Mouse (Mus musculus): ENCODE results near the gene Dpm2. TPM values are rescaled to one million over a fixed set of nuclear protein-coding genes. Genes with fewer than 3 reads are reported as not detected.

Gene Dpm2
- polyA plus RNA-seq, 1 experiment from 2014 or later = 111 TPM

- no peaks in the 10 kb centered on the region for H3K9me3 ChIP-seq
- peaks cover 36% of the 10 kb centered on the region for H3K36me3 ChIP-seq (replicated peaks)
- H3K27ac ChIP-seq (replicated peaks) = no peak overlapping the region
- peaks cover 9% of the 10 kb centered on the region for H3K27me3 ChIP-seq (replicated peaks; ENCODE audit: low read depth, poor library complexity, severe bottlenecking)
- WGBS = 70% methylated on average over 6 of the region's 6 CpGs
- H3K4me1 ChIP-seq = peaks cover 39% of the 10 kb centered on the region
- H3K4me3 ChIP-seq = no peak overlapping the region
- DNase-seq (ENCODE audit: low spot score) = no peak
Observed at GRCm38 (mm10) chr2:32591249-32591648, 20.6 kb downstream of the Dpm2 start.

GRCm38 (mm10) chr2:32596725-32597124, 26.1 kb downstream of the Dpm2 start:
- no peak for DNase-seq (ENCODE audit: low spot score)
- 95% methylated on average over 13 of the region's 13 CpGs for WGBS
- H3K4me3 ChIP-seq = no peak overlapping the region
- H3K27me3 ChIP-seq (replicated peaks; ENCODE audit: low read depth, poor library complexity, severe bottlenecking) = no peaks in the 10 kb centered on the region
- no peaks in the 10 kb centered on the region for H3K9me3 ChIP-seq
- H3K36me3 ChIP-seq (replicated peaks) = peaks cover 43% of the 10 kb centered on the region
- H3K27ac ChIP-seq (replicated peaks) = no peak overlapping the region
- peaks cover 9% of the 10 kb centered on the region for H3K4me1 ChIP-seq

GRCm38 (mm10) chr2:32597248-32597647, 26.6 kb downstream of the Dpm2 start:
- no peaks in the 10 kb centered on the region for H3K27me3 ChIP-seq (replicated peaks; ENCODE audit: low read depth, poor library complexity, severe bottlenecking)
- H3K4me3 ChIP-seq = no peak overlapping the region
- H3K36me3 ChIP-seq (replicated peaks) = peaks cover 43% of the 10 kb centered on the region
- no peak overlapping the region for H3K27ac ChIP-seq (replicated peaks)
- DNase-seq (ENCODE audit: low spot score) = no peak
- no peaks in the 10 kb centered on the region for H3K9me3 ChIP-seq
- 90% methylated on average over 5 of the region's 5 CpGs for WGBS
- H3K4me1 ChIP-seq = peaks cover 14% of the 10 kb centered on the region

GRCm38 (mm10) chr2:32597699-32598098, 27.0 kb downstream of the Dpm2 start:
- Histone ChIP-seq H3K27ac (replicated peaks) (no peak overlapping the region), H3K36me3 (replicated peaks) (peaks cover 43% of the 10 kb centered on the region), H3K4me1 (peaks cover 19% of the 10 kb centered on the region), H3K9me3 (no peaks in the 10 kb centered on the region), H3K4me3 (no peak overlapping the region), H3K27me3 (replicated peaks; ENCODE audit: low read depth, poor library complexity, severe bottlenecking) (no peaks in the 10 kb centered on the region)
- 87% methylated on average over 5 of the region's 5 CpGs for WGBS
- no peak for DNase-seq (ENCODE audit: low spot score)

- Histone ChIP-seq H3K27ac (replicated peaks) (no peak overlapping the region), H3K36me3 (replicated peaks) (peaks cover 42% of the 10 kb centered on the region), H3K27me3 (replicated peaks; ENCODE audit: low read depth, poor library complexity, severe bottlenecking) (no peaks in the 10 kb centered on the region), H3K4me3 (no peak overlapping the region), H3K9me3 (no peaks in the 10 kb centered on the region), H3K4me1 (peaks cover 19% of the 10 kb centered on the region)
- WGBS = 89% methylated on average over 8 of the region's 8 CpGs
- no peak for DNase-seq (ENCODE audit: low spot score)
Observed at GRCm38 (mm10) chr2:32598506-32598905, 27.8 kb downstream of the Dpm2 start.

GRCm38 (mm10) chr2:32599409-32599808, 28.8 kb downstream of the Dpm2 start, which contains the start of gene St6galnac6:
Gene St6galnac6, plus strand, starts transcription at chr2:32599709.
- Histone ChIP-seq H3K36me3 (replicated peaks) (peaks cover 33% of the 10 kb centered on the region), H3K27ac (replicated peaks) (no peak within 1 kb of the TSS), H3K4me3 (no peak within 1 kb of the TSS), H3K9me3 (no peaks in the 10 kb centered on the region), H3K4me1 (peaks cover 19% of the 10 kb centered on the region), H3K27me3 (replicated peaks; ENCODE audit: low read depth, poor library complexity, severe bottlenecking) (no peaks in the 10 kb centered on the region)
- DNase-seq (ENCODE audit: low spot score) = no peak
- 96% methylated on average over 3 of the region's 3 CpGs for WGBS

- H3K36me3 ChIP-seq (replicated peaks) = peaks cover 15% of the 10 kb centered on the region
- 43% methylated on average over 8 of the region's 8 CpGs for WGBS
- DNase-seq (ENCODE audit: low spot score) = peak; percentile 52
- H3K9me3 ChIP-seq = no peaks in the 10 kb centered on the region
- no peak overlapping the region for H3K4me3 ChIP-seq
- peaks cover 24% of the 10 kb centered on the region for H3K4me1 ChIP-seq
- H3K27ac ChIP-seq (replicated peaks) = peak overlapping the region; percentile 78
- no peaks in the 10 kb centered on the region for H3K27me3 ChIP-seq (replicated peaks; ENCODE audit: low read depth, poor library complexity, severe bottlenecking)
Observed at GRCm38 (mm10) chr2:32601417-32602065, 30.9 kb downstream of the Dpm2 start.

GRCm38 (mm10) chr2:32602600-32603054, 32.0 kb downstream of the Dpm2 start:
- Histone ChIP-seq H3K27ac (replicated peaks) (peak overlapping the region; percentile 78), H3K4me1 (peaks cover 35% of the 10 kb centered on the region), H3K9me3 (no peaks in the 10 kb centered on the region), H3K27me3 (replicated peaks; ENCODE audit: low read depth, poor library complexity, severe bottlenecking) (0 out of 2 replicates have a peak, but pooled peaks cover 2% of the 10 kb centered on the region), H3K36me3 (replicated peaks) (peaks cover 4% of the 10 kb centered on the region), H3K4me3 (peak overlapping the region; percentile 55)
- peak; percentile 92 for DNase-seq (ENCODE audit: low spot score)
- under 1% methylated on average over 11 of the region's 11 CpGs for WGBS

- WGBS = 52% methylated on average over 10 of the region's 10 CpGs
- Histone ChIP-seq H3K9me3 (no peaks in the 10 kb centered on the region), H3K4me1 (peaks cover 53% of the 10 kb centered on the region), H3K27me3 (replicated peaks; ENCODE audit: low read depth, poor library complexity, severe bottlenecking) (0 out of 2 replicates have a peak, but pooled peaks cover 6% of the 10 kb centered on the region), H3K4me3 (no peak overlapping the region), H3K36me3 (replicated peaks) (no peaks in the 10 kb centered on the region), H3K27ac (replicated peaks) (no peak overlapping the region)
- DNase-seq (ENCODE audit: low spot score) = no peak
Observed at GRCm38 (mm10) chr2:32604631-32605030, 34.0 kb downstream of the Dpm2 start.

GRCm38 (mm10) chr2:32606161-32607142, 35.8 kb downstream of the Dpm2 start:
- Histone ChIP-seq H3K4me3 (peak overlapping the region; percentile 81), H3K4me1 (peaks cover 65% of the 10 kb centered on the region), H3K27me3 (replicated peaks; ENCODE audit: low read depth, poor library complexity, severe bottlenecking) (0 out of 2 replicates have a peak, but pooled peaks cover 6% of the 10 kb centered on the region), H3K36me3 (replicated peaks) (no peaks in the 10 kb centered on the region), H3K27ac (replicated peaks) (peak overlapping the region; percentile 91), H3K9me3 (no peaks in the 10 kb centered on the region)
- peak; percentile 90 for DNase-seq (ENCODE audit: low spot score)
- 11% methylated on average over 55 of the region's 55 CpGs for WGBS

- H3K36me3 ChIP-seq (replicated peaks) = peaks cover 8% of the 10 kb centered on the region
- 0 out of 2 replicates have a peak, but pooled peaks cover 6% of the 10 kb centered on the region for H3K27me3 ChIP-seq (replicated peaks; ENCODE audit: low read depth, poor library complexity, severe bottlenecking)
- peaks cover 58% of the 10 kb centered on the region for H3K4me1 ChIP-seq
- H3K9me3 ChIP-seq = peaks cover 2% of the 10 kb centered on the region; the same call in 1 of the 2 replicates
- peak overlapping the region; percentile 81 for H3K4me3 ChIP-seq
- H3K27ac ChIP-seq (replicated peaks) = peak overlapping the region; percentile 91
- DNase-seq (ENCODE audit: low spot score) = peak; percentile 79
- WGBS = 6% methylated on average over 34 of the region's 34 CpGs
Observed at GRCm38 (mm10) chr2:32607262-32607947, 36.7 kb downstream of the Dpm2 start.
